Mouse (Mus musculus): Measurements from ENCODE around the gene Elk3.

Elk3 gene

DNA sequence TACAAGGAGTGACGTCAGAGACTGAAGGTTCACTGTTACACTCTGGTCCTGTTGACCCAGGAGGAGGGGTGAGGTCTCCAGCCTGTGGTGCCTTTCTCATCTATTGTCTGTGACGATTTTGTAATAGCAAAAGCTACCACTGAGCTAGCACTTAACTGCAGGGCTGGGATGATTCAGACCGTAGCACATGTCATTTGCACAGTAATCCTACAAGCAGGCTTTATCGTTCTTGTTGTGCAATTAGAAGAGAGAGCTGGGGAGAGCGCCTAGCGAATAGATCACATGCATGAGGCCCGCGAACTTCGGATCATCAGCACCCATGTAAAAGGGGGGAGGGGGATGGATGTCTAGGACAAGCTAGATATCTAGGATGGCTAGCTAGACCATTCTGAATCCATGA lies 45.1 kb downstream of the Elk3 start:
- DNase-seq = no peak

DNA sequence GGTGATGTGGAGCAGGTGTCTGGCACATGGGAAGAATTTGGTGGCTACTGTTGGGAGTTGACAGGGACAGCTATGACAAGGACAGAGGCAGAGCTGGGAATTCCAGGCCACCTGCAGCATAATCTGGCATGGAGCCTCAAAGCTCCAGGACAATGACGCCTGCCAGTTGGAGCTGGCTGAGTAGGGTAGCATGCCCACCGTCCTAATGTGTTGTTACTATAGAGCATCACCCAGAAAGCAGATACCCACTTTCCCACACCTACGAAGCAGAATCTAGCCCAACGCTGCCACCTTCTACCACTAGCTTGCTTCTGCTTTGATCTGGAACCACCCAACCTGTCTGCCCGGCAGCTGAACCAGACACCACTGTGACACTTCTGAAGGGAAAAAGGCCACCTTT lies 46.9 kb downstream of the Elk3 start:
- DNase-seq = no peak

DNA sequence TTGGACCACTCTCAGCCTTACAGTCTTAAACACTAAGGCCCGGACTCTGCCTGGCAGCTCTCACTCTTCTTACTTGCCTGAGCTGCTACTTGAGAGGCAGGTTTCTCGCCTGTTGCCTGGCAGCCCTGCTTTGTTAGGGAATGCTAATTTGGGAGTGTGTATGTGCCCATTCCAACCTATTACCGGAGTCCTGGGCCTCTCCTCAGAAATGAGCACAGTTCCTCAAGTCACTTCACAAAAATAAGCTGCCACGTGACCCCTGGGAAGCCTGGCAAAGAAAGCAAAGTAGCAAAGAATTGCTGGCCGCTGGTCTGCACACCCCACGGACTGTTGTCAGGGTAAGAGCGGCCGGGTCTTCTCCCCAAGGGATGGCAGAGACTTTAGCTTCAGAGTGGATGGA lies 47.5 kb downstream of the Elk3 start:
- no peak for DNase-seq

DNA sequence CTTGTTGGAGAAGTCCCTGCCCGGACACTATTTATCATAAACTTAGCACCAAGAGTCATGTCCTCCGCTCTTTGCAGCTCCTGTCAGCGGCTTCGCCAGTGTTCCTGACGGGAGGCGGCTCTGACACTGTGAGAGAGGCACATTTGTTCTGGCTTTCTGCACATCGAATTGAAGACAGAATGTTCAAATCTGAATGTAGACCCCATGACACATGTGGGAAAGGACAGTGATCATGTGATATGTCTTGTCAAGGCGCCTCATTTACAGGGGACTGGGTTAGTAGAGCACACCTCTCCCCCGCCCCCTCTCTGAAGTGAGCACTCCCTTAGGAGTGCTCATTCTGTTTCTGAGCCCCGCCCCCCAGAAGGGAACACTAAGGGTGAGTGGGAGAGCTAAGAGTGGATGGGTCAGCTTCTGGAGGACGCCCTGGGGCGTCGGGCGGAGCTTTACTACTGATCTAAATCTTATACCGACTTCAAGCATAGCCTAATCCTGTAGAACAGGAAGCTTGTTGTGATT lies 48.9 kb downstream of the Elk3 start:
- DNase-seq = peak in 1 of 2 experiments; percentile 40

DNA sequence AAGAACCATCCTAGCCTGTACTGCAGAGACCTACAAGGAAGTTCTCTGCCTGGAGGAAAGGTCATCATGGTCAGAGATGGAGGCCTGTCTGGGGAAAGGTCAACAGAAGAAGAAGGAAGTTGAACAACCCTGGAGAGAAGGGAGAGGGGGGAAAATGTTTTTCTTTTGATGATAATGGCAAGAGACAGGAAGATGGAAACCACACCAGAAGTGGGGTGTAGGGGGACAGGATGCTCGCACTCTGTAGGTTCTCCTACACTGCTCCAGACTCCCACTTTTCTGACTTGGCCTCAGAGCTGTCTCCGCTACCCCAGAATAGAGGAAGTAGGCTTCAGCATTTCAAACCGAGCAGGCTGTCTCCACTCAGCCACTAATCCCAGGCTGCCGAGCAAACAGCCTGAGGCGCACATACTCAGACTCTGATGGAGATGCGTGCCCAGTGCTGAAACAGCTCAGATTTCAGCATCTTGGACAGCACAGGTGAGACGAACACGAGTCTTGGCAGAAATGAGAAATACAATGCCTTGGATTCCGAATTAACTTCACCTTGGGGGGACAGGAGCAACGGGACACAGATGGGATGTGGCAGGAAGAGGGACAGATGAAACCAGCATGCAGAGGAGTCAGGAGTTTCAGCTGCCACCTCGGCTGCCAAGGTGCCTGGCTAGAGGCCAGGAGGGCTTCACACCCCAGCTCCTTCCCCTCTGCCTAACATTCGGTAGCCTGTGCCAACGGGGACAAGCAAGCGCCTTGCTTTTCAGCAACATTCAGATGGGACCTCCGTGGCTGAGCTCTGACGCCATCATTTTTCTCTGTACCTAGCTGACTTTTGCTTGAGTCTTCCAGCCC lies 49.6 kb downstream of the Elk3 start:
- DNase-seq = peak; percentile 28 to 45

DNA sequence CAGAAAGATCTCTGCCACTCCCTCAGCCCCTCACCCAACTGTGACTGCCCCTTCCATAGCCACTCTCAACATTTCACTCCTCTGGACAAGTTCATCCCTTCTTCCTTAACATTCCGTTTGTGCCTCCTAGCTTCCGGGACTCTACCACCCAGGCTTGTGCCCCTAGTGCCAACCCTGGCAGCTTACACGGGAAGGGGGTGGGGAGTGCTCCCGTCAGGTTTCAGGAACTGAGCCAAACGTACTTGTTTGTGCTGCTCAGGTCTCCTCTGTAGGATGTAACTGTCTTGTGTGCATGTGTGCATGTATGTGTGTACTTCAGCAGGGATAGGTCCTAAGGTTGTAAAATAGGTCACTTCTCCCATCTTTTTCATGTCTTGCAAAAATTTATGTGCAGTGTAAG lies 51.1 kb downstream of the Elk3 start:
- no peak for DNase-seq

DNA sequence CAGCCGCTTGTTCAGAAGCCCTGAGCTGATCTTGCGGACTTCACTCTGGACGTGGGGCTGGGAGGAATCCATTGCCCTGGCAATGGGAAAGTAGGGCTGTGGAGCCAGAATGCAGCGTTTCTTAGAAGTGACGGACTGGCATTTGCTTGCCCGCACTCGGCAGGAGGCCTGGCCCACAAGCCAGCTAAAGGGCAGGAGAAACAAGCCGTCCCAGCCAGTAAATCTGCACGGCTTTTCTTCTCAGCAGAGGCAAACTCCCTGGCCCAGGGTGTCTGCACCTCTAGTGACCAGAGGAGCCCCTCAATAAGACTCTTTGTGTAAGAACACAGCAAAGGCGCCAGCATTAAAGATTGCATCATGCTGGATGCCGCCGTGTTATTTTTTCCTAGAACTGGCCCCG lies 55.6 kb downstream of the Elk3 start:
- DNase-seq = no peak

DNA sequence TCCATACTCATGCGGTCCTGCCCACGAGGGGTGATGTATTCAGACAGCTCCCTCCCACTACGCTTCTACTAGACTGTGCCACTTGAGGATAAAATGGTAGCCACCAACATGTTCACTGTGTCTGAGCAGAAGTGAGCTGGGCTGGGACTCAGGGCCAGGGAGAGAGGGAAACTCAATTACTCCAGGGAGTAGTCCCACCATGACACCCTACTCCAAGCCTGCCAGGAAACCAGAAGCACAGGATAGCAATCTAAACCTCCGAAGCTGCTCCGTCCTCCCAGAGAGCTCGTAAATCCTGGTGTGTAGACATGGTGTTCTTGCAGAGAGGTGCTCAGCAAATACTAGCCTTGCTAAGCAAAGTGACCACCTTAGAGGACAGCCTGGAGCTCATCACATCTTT lies 57.8 kb downstream of the Elk3 start:
- DNase-seq = no peak

DNA sequence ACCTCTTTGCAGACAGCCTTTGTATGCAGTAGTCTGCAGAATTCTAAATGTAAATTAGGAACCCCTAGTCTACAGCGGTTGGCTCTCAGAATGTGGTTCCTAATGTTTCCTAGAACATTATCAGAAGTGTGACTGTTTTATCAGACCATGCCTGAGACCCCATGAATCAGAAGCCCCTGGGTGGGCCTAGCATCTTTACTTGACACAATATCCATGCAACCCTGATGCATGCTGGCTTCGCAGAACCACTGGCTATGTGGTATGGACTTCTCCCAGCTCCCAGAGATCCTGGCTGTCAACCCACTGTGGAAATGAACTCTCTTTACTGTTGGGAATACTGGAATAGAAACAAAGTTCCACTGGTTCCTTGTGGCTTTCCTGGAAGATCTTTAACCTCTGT lies 58.3 kb downstream of the Elk3 start:
- no peak for DNase-seq

DNA sequence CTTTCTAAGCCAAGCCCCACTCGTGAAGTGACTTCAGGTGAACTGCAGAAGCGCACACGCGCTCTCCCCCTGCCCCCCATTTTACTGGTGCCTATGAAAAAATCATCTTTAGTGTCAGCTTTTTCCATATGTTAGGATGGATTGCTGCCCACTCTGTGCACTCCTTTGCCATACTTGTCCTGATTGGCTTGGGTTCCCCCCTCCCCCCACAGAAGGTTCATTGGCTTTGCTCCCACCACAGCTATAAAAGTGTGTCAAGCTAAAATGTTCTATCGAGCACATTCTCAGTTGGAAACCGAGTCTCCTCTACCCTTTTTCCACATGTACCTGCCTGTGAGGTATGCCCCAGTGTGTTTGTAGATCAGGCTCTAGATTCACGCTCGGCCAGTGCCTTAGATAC lies 59.5 kb downstream of the Elk3 start:
- DNase-seq = no peak

DNA sequence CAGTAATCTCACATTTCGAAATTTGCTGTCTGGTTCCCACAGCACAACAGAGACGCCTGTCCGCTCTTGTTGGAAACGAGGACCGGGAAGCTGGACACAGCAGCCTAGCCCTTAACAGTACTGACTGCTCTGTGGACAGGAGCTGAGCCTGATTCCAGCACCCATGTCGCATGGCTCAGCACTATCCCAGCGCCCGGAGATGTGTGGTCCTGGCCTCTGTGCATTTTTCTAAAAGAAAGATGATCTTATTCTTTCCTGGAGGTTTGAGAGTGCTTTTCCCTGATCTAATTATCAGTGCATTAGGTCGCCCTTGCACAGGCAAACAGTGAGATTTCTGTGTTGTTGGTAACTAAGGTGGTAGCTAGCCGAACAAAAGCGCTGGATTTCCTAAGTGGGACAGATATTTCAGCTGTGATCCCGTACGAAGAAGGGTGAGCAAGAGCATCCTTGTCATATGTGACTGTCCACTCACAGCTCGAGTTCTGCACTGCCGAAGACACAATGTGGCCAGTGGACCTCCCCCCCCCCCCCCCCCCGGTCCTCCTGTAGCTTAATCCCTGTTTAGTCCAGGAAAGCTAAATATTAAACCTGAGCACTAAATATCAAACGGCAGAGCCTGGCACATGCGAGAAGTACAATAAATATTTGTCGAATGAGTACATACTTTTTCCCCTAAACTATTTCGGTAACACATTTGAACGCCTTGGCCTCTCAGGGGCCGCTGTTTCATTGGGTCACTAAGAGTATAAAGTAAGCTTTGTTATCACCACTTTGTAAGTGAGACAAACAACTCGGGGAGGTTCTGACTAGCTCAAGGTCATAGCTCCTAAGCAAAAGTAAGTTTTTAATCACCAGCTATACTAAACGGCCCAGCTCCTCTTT lies 60.3 kb downstream of the Elk3 start:
- DNase-seq = no peak

DNA sequence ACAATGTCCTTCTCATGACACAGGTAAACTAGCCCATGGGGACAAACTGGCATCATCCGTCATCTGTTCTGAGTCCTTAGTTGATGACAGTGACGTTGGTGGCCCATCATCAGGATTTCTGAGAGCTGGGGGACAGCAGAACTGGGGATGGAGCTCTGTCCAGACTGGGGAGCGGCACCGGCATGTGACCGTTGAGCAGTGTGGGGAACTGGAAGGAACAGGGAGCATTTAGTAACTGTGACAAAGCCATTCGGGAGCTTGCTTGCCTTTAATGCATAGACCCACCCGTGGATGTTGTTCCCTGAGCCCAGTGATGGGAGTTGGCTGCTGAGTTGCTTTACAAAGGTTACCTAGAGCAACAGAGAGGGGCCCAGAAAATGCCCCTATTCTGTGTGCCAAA lies 61.0 kb downstream of the Elk3 start:
- no peak for DNase-seq

DNA sequence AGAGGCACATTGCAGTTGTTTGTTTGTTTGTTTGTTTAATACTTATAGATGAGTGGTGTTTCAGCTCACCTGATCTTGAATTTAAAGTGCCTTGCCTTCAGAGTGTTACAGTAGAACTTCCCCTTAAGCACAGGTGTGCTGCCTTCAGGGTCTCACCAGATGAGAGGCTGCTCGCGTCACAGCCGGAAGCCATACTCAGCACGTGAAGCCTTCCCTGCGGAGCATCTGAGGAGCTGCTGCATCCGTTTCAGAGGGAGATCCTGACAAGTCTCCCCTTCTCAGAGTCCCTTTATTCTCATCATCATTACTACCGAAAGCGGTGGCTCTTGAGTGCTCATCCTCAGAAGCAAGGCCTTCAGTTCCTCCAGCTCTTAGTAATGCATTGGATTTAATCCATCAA lies 62.5 kb downstream of the Elk3 start:
- no peak for DNase-seq

DNA sequence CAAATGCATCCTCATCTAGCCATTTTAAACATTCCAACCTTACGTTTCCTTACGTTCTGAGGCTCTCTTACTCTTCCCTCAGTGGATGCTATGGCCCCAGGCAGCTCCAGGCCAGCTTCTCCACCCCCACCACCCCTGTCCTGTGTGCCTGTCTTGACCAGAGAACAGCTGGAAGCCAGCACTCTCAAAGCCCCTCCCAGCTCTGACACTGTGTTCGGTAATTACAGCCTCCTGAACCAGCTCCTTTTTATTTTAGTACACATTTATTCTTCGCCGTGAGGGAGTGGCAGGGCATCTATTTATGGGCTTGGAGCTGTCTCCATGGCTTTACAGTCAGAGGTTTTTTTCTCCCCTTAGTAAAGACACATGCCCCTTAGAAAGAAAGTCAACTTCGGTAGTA lies 63.0 kb downstream of the Elk3 start:
- no peak for DNase-seq

DNA sequence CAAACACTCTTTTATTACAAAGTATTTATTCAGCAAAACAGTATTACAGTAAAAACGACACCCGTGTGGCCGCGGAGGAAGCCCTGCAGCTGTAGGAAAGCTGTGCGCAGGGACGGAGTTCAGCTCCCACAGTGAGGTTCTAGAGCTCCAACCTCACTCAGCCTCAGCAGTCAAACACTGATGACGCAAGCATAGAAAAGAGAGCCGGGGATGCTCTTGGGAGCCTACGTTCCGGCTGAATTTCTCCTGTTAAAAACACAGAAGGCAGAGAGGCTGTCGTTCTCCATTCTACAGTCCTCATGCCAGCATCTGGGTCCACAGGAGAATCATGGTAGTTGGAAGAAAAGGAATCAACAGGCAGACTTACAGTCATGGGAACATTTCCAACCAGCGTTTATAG lies 63.5 kb downstream of the Elk3 start:
- no peak for DNase-seq

DNA sequence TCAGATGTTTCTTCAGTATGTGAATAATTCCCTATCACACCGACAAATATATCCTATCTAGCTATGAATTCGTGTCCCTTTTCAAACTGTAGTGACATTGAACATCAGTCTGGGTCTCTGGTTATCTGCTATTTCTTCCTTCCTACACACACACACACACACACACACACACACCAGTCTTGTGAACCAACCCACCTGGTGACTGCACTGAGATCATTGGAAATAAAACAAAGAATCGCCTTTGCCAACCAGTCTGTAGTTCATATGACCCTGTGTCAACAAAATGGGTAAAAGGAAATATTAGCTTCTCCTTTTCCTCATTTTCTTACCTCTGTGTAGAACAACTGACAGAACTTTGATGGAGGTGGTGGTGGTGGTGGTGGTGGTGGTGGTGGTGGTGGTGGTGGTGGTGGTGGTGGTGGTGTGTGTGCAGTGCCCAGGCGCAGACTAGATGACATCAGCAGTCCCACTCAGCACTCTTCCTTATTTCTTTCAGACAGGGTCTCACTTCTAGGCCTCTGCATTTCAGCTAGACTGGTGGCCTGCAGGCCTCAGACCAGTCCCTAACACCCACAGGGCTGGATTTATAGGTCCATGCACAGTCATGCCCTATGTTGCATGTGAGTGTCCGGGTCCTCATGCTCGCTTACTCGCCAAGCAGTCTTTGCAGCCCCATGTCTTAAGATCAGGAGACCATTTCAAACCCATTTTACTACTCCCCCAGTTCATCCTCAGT lies 64.6 kb downstream of the Elk3 start:
- no peak for DNase-seq

DNA sequence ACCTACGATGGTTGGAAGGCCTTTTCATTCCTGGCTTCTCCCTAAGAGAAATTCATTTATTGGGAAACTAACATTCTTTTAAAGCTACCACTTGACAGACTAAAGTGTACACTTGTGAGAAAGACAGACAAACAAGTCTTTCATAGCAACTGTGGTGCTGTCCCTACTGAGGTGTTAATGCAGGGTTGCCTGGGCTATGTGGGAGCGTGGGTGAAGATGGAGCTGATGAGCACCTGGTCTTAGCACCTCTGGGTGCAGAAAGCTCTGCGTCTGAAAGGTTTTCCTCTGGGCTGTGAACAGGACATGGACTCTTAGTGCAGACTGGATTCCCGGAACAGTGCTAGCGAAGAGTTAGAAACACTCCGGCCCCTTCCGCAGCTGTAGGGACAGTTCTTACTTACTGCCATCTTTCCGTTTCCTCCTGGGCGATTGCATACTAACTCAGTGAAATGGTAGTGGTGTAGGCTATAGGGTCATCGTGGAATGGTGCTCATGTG lies 66.7 kb downstream of the Elk3 start:
- DNase-seq = no peak

DNA sequence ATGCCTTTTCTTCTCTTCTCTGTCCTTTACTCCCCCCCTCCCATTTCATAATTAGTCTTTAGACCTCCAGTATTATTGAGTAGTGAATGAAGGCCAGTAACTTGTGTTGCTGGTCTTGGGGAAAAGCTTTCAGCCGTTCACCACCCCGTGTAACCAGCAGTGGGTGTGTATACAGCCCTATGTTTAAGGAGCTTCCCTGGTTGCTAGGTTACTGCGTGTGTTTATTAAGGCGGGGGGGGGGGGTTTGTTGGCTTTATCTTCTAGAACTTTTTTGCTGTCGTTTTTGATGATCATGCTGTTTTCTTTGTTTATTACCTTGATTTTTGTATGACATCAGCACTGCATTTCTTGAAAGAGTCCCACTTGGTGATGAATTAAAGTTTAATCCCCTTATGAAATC lies 68.1 kb downstream of the Elk3 start:
- no peak for DNase-seq

DNA sequence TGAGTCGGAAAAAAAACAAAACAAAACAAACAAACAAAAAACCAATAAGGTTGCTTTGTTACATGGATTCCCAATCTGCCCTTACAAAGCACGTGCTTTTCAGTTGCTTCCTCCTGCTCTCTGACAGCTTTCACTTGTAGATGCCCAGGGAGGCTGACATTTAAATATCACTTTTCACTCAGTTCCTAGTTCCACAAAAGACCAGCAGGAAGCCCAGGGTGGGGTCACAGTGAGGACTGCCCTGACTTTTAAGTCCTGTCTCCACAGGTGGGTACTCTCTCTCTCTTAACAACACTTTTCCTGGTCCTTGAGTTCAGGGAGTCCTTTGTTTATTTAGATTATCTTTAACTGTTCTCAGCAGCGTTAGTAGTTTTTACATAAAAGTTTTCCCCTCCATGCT lies 68.7 kb downstream of the Elk3 start:
- no peak for DNase-seq

DNA sequence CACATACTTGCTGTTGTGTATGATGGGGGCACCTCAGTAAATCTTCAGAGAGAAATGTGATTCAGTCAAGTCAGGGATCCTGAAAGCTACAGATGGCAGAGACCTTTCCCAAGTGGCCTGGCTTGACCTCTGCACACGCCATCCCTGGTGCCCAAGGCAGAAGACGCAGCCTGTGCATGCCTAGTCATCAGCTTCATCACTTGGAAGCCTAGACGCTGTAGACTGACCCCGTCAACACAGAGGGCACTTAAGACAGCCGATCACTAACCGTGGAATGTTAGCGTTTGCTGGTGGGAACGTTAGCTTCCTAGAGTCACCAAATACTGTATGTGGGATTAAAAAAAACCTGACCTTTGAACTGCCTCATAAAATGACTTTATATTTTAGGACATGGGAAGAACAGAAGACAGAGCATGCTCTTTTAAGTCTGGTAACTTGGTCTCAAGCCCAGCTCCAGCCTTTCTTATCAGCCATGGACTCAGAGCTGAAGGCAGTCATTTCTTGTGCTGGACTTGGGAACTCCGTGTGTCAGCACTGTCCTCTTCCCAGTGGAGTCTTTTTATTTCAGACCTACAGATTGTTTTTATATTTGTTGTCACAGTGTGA lies 71.6 kb downstream of the Elk3 start:
- DNase-seq = no peak

DNA sequence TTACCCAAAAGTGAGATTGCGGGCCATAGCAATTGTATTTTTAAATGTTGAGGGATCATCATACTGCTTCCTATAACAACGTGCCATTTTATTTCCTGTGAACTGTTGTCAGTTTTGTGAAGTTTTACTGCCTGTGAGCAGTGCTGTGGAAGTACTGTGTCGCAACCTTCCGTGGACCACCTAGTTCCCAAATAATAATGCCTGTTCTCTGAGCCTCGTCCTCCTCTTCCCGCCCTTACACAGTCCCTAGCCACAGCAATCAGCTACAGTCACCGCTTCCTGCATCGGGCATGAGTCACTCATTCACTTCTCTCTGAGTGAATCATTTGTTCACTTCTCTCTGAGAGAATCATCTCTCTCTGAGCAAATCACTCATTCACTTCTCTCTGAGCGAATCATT lies 76.2 kb downstream of the Elk3 start:
- DNase-seq = no peak

DNA sequence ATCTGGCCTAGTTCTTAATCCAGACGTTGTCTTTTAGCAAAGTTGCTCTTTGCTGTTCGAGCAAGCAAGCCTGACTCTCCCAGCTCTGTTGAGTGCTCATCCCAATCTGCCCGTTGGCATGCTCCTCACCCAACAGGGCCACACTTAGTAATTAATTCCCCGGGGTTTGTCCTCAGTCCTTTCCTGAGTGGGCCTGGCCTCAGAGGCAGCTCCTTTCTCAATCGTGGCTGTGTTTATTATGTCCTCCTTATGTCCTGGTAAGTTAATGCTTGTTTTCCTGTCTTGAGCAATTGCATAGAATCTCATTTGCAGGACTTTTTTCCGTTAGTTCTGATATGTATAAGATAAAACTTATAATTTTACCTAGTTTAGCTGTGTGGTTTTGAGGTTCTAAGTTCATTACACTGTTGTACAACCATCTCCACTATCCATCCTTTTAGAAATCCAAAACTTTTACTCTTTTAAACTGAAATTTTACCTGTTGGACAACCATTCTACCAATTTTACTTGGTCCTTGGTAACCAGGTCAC lies 77.2 kb downstream of the Elk3 start:
- DNase-seq = no peak
